Mouse (Mus musculus): Measurements from ENCODE around the gene Frmd4b. TPM values are rescaled to one million over a fixed set of nuclear protein-coding genes. Genes with fewer than 3 reads are reported as not detected.

The Frmd4b gene
- polyA plus RNA-seq, 1 experiment from 2014 or later = 17.5 TPM

- peaks cover 23% of the 10 kb centered on the region for H3K4me1 ChIP-seq (ENCODE audit: control insufficient read depth, insufficient read depth, low read length)
- DNase-seq (ENCODE audit: low spot score) = peak; percentile 70
- no peak overlapping the region for H3K9ac ChIP-seq (ENCODE audit: low read depth, low read length)
- no peak overlapping the region; the same call in 1 of the 2 replicates for H3K27ac ChIP-seq (replicated peaks; ENCODE audit: low read depth, low read length)
- H3K36me3 ChIP-seq (ENCODE audit: control insufficient read depth, insufficient read depth, low read length) = no peaks in the 10 kb centered on the region
- H3K9me3 ChIP-seq (ENCODE audit: control insufficient read depth, low read length) = no peaks in the 10 kb centered on the region
- 21% methylated on average over 17 of the region's 17 CpGs for WGBS
- H3K4me2 ChIP-seq (ENCODE audit: low read depth, low read length) = peak overlapping the region; percentile 8; the same call in 1 of the 2 replicates
- no peak; the same call in 1 of the 2 replicates for ATAC-seq (ENCODE audit: low read depth)
- H3K27me3 ChIP-seq (replicated peaks; ENCODE audit: control insufficient read depth, insufficient read depth, low read length) = no peaks in the 10 kb centered on the region
- H3K4me3 ChIP-seq (ENCODE audit: low read depth, low read length) = no peak overlapping the region
Observed at GRCm38 (mm10) chr6:97395477-97396350, 221.6 kb downstream of the Frmd4b start.

DNA sequence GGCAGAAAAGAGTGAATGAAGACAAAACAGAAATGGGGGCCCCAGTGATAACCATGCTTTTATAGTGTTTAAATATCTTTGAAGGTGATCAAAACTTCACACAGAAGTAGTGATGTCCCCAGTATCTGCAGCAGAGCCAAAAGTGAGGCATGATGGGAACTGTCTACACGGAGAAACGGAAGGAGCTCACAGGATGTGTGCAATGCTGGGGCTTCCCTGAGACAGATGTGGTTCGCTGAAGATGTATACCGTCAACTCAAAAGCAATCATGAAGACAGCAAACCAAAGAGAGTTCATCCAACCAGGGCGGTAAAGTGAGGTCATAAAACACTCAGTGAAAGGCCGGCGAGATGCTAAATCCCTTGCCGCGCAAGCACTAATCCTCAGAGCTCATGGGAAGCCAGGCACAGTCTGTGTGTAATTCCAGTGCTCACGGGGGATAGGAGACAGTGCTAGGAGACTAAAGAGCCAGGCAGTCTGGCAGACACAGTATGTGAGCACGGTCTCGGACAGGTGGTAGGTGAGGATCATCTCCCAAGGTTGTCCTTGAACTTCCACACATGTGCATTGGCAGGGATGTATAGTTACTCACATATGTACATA lies 222.8 kb downstream of the Frmd4b start:
- Histone ChIP-seq H3K27ac (replicated peaks; ENCODE audit: low read depth, low read length) (no peak overlapping the region), H3K27me3 (replicated peaks; ENCODE audit: control insufficient read depth, insufficient read depth, low read length) (no peaks in the 10 kb centered on the region), H3K4me3 (ENCODE audit: low read depth, low read length) (no peak overlapping the region), H3K4me1 (ENCODE audit: control insufficient read depth, insufficient read depth, low read length) (peaks cover 23% of the 10 kb centered on the region), H3K9me3 (ENCODE audit: control insufficient read depth, low read length) (no peaks in the 10 kb centered on the region), H3K9ac (ENCODE audit: low read depth, low read length) (no peak overlapping the region), H3K36me3 (ENCODE audit: control insufficient read depth, insufficient read depth, low read length) (no peaks in the 10 kb centered on the region), H3K4me2 (ENCODE audit: low read depth, low read length) (no peak overlapping the region)
- DNase-seq (ENCODE audit: low spot score) (no peak), ATAC-seq (ENCODE audit: low read depth) (peak; percentile 62)
- 51% methylated on average over 12 of the region's 12 CpGs for WGBS

DNA sequence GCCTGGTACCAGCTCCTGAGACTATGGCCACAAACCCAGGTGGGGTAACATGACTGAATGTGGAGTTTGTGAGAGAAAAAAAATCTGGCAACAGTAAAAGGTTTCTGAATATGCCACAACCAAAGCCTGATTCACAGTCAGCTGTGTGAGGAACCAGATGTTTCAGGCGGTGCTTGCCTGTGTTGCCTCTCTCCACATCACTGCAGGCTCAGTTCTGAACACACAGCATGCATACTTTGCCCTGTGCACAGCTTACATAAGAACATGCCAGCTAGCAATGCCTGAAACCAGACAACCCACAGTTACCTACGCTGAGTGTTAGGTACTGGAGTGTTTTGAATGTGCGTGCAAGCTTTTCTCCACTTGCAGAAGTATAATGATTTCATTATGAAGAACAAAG lies 224.4 kb downstream of the Frmd4b start:
- Histone ChIP-seq H3K36me3 (ENCODE audit: control insufficient read depth, insufficient read depth, low read length) (no peaks in the 10 kb centered on the region), H3K9ac (ENCODE audit: low read depth, low read length) (no peak overlapping the region), H3K9me3 (ENCODE audit: control insufficient read depth, low read length) (no peaks in the 10 kb centered on the region), H3K27ac (replicated peaks; ENCODE audit: low read depth, low read length) (no peak overlapping the region), H3K4me3 (ENCODE audit: low read depth, low read length) (no peak overlapping the region), H3K4me1 (ENCODE audit: control insufficient read depth, insufficient read depth, low read length) (peaks cover 23% of the 10 kb centered on the region), H3K4me2 (ENCODE audit: low read depth, low read length) (no peak overlapping the region), H3K27me3 (replicated peaks; ENCODE audit: control insufficient read depth, insufficient read depth, low read length) (no peaks in the 10 kb centered on the region)
- ATAC-seq (ENCODE audit: low read depth) (no peak), DNase-seq (ENCODE audit: low spot score) (no peak)
- WGBS = 66% methylated on average over 3 of the region's 3 CpGs

- no peak overlapping the region for H3K4me3 ChIP-seq (ENCODE audit: low read depth, low read length)
- H3K4me1 ChIP-seq (ENCODE audit: control insufficient read depth, insufficient read depth, low read length) = no peaks in the 10 kb centered on the region
- no peaks in the 10 kb centered on the region for H3K36me3 ChIP-seq (ENCODE audit: control insufficient read depth, insufficient read depth, low read length)
- H3K9ac ChIP-seq (ENCODE audit: low read depth, low read length) = no peak overlapping the region
- no peaks in the 10 kb centered on the region for H3K9me3 ChIP-seq (ENCODE audit: control insufficient read depth, low read length)
- H3K4me2 ChIP-seq (ENCODE audit: low read depth, low read length) = no peak overlapping the region
- 82% methylated on average over 6 of the region's 6 CpGs for WGBS
- DNase-seq (ENCODE audit: low spot score) (no peak), ATAC-seq (ENCODE audit: low read depth) (no peak)
- no peaks in the 10 kb centered on the region for H3K27me3 ChIP-seq (replicated peaks; ENCODE audit: control insufficient read depth, insufficient read depth, low read length)
- no peak overlapping the region for H3K27ac ChIP-seq (replicated peaks; ENCODE audit: low read depth, low read length)
Observed at GRCm38 (mm10) chr6:97387388-97387787, 230.0 kb downstream of the Frmd4b start.

- Histone ChIP-seq H3K9me3 (ENCODE audit: control insufficient read depth, low read length) (no peaks in the 10 kb centered on the region), H3K4me3 (ENCODE audit: low read depth, low read length) (no peak overlapping the region), H3K27me3 (replicated peaks; ENCODE audit: control insufficient read depth, insufficient read depth, low read length) (no peaks in the 10 kb centered on the region), H3K27ac (replicated peaks; ENCODE audit: low read depth, low read length) (no peak overlapping the region), H3K36me3 (ENCODE audit: control insufficient read depth, insufficient read depth, low read length) (no peaks in the 10 kb centered on the region), H3K9ac (ENCODE audit: low read depth, low read length) (no peak overlapping the region), H3K4me1 (ENCODE audit: control insufficient read depth, insufficient read depth, low read length) (no peaks in the 10 kb centered on the region), H3K4me2 (ENCODE audit: low read depth, low read length) (no peak overlapping the region)
- no peak for ATAC-seq (ENCODE audit: low read depth)
- WGBS = 82% methylated on average over 5 of the region's 5 CpGs
- no peak for DNase-seq (ENCODE audit: low spot score)
Observed at GRCm38 (mm10) chr6:97384918-97385317, 232.4 kb downstream of the Frmd4b start.

- Histone ChIP-seq H3K4me1 (ENCODE audit: control insufficient read depth, insufficient read depth, low read length) (no peaks in the 10 kb centered on the region), H3K4me3 (ENCODE audit: low read depth, low read length) (no peak overlapping the region), H3K9me3 (ENCODE audit: control insufficient read depth, low read length) (no peaks in the 10 kb centered on the region), H3K36me3 (ENCODE audit: control insufficient read depth, insufficient read depth, low read length) (no peaks in the 10 kb centered on the region), H3K27me3 (replicated peaks; ENCODE audit: control insufficient read depth, insufficient read depth, low read length) (no peaks in the 10 kb centered on the region), H3K4me2 (ENCODE audit: low read depth, low read length) (no peak overlapping the region), H3K9ac (ENCODE audit: low read depth, low read length) (no peak overlapping the region), H3K27ac (replicated peaks; ENCODE audit: low read depth, low read length) (no peak overlapping the region)
- ATAC-seq (ENCODE audit: low read depth) (no peak), DNase-seq (ENCODE audit: low spot score) (no peak)
- 75% methylated on average over 4 of the region's 4 CpGs for WGBS
Observed at GRCm38 (mm10) chr6:97381275-97381674, 236.1 kb downstream of the Frmd4b start.

GRCm38 (mm10) chr6:97370947-97371346 lies 246.4 kb downstream of the Frmd4b start:
- Histone ChIP-seq H3K9me3 (ENCODE audit: control insufficient read depth, low read length) (no peaks in the 10 kb centered on the region), H3K36me3 (ENCODE audit: control insufficient read depth, insufficient read depth, low read length) (no peaks in the 10 kb centered on the region), H3K4me3 (ENCODE audit: low read depth, low read length) (no peak overlapping the region), H3K27ac (replicated peaks; ENCODE audit: low read depth, low read length) (no peak overlapping the region), H3K4me2 (ENCODE audit: low read depth, low read length) (no peak overlapping the region), H3K4me1 (ENCODE audit: control insufficient read depth, insufficient read depth, low read length) (no peaks in the 10 kb centered on the region), H3K27me3 (replicated peaks; ENCODE audit: control insufficient read depth, insufficient read depth, low read length) (no peaks in the 10 kb centered on the region), H3K9ac (ENCODE audit: low read depth, low read length) (no peak overlapping the region)
- no peak for DNase-seq (ENCODE audit: low spot score)
- 58% methylated on average over 2 of the region's 2 CpGs for WGBS
- no peak for ATAC-seq (ENCODE audit: low read depth)

DNA sequence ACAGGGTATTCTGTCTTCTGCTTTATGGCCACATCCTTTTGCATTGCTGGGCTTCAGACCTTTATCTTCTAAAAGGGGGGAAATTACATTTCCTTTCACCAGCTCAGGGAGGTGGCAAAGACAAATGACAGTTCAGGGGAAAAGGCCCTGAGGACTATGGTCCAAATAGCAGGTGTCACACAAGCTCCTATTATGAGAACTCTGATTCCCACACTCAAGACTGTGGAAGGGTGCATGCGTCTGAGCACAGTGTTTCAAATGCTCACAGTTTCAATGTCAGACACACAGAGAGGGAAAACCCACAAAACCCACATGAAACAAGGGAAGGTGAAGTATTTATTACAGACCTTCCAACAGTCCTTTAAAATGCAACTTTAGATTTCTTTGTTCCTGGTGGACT lies 246.9 kb downstream of the Frmd4b start:
- Histone ChIP-seq H3K4me1 (ENCODE audit: control insufficient read depth, insufficient read depth, low read length) (no peaks in the 10 kb centered on the region), H3K4me3 (ENCODE audit: low read depth, low read length) (no peak overlapping the region), H3K27ac (replicated peaks; ENCODE audit: low read depth, low read length) (no peak overlapping the region), H3K36me3 (ENCODE audit: control insufficient read depth, insufficient read depth, low read length) (no peaks in the 10 kb centered on the region), H3K9ac (ENCODE audit: low read depth, low read length) (no peak overlapping the region), H3K9me3 (ENCODE audit: control insufficient read depth, low read length) (no peaks in the 10 kb centered on the region), H3K27me3 (replicated peaks; ENCODE audit: control insufficient read depth, insufficient read depth, low read length) (no peaks in the 10 kb centered on the region), H3K4me2 (ENCODE audit: low read depth, low read length) (no peak overlapping the region)
- DNase-seq (ENCODE audit: low spot score) = no peak
- 48% methylated on average over 1 of the region's 1 CpGs for WGBS
- no peak for ATAC-seq (ENCODE audit: low read depth)

Measured in embryonic facial prominence, embryonic 14.5 days (tissue).